Mouse (Mus musculus) spleen, adult 2 months (tissue): ENCODE data around the gene Akt1s1.

Experiments used
- CTCF ChIP-seq: fragments of 200-500 bp; IDR thresholded peaks from 2 replicates; pipeline ENCODE4 v1.5.1; 2011; ENCODE audit warnings: mild to moderate bottlenecking, inconsistent platforms; ENCODE audit not compliant: insufficient read depth, insufficient read length, insufficient replicate concordance; ENCODE audit errors: extremely low read depth
- POLR2A ChIP-seq: fragments of 200-500 bp; IDR thresholded peaks from 2 replicates; pipeline ENCODE4 v1.6.1; 2011; ENCODE audit warnings: low read depth, low read length, inconsistent platforms

DNA sequence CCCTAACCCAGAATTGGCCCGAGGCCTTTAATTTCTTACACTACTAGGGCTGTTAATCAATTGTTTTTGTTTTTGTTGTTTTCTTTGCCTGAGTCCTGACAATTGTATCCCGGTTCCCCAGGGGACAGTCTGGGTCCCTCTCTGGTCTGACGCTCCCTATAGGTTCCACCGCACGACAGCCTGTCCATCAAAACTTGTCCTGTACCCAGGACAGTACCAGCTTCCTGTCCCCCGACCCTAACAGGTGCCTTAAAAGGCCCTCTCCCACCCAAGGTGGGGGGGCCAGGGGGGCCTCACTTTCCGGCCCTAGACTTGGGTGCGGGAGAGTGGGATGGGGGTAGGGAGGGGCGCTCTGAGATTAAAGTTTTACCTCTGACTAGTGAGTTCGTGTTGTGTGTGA, 6.2 kb downstream of the Akt1s1 start:
- TF ChIP-seq POLR2A: no peak
- TF ChIP-seq CTCF: no peak
